Mouse (Mus musculus): ENCODE measurements around the gene Avil. TPM values are rescaled to one million over a fixed set of nuclear protein-coding genes. Genes with fewer than 3 reads are reported as not detected.

Gene Avil
- polyA plus RNA-seq, 1 experiment from 2014 or later: 0.55 TPM

GRCm38 (mm10) chr10:126972051-126972725 is 28.3 kb upstream of the Avil start:
- 12% methylated on average over 13 of the region's 13 CpGs for WGBS
- ATAC-seq (replicated peaks; ENCODE audit: insufficient number of reproducible peaks, insufficient read depth, low FRiP score, low read depth): peak; percentile 90
- H3K9ac ChIP-seq: peak overlapping the region; percentile 43
- peaks cover 37% of the 10 kb centered on the region for H3K4me1 ChIP-seq (replicated peaks)
- no peaks in the 10 kb centered on the region for H3K36me3 ChIP-seq
- no peaks in the 10 kb centered on the region for H3K27me3 ChIP-seq
- no peak overlapping the region for H3K4me3 ChIP-seq
- no peaks in the 10 kb centered on the region for H3K9me3 ChIP-seq (replicated peaks)
- peak overlapping the region; percentile 86 for H3K27ac ChIP-seq
- peak overlapping the region; percentile 42 for H3K4me2 ChIP-seq

- Histone ChIP-seq H3K9me3 (replicated peaks) (no peaks in the 10 kb centered on the region), H3K27me3 (no peaks in the 10 kb centered on the region), H3K4me2 (no peak overlapping the region), H3K4me1 (replicated peaks) (peaks cover 43% of the 10 kb centered on the region), H3K27ac (peak overlapping the region; percentile 86), H3K9ac (peak overlapping the region; percentile 43; the same call in 1 of the 2 replicates), H3K36me3 (no peaks in the 10 kb centered on the region), H3K4me3 (no peak overlapping the region)
- ATAC-seq (replicated peaks; ENCODE audit: insufficient number of reproducible peaks, insufficient read depth, low FRiP score, low read depth): no peak
- WGBS: 29% methylated on average over 7 of the region's 7 CpGs
These were observed 27.5 kb upstream of the Avil start for GRCm38 (mm10) chr10:126972988-126973387.

- no peak overlapping the region for H3K9ac ChIP-seq
- no peak overlapping the region for H3K4me3 ChIP-seq
- no peak overlapping the region for H3K27ac ChIP-seq
- WGBS: 78% methylated on average over 6 of the region's 6 CpGs
- no peaks in the 10 kb centered on the region for H3K27me3 ChIP-seq
- ATAC-seq (replicated peaks; ENCODE audit: insufficient number of reproducible peaks, insufficient read depth, low FRiP score, low read depth): no peak
- H3K36me3 ChIP-seq: no peaks in the 10 kb centered on the region
- H3K4me1 ChIP-seq (replicated peaks): peaks cover 48% of the 10 kb centered on the region
- H3K9me3 ChIP-seq (replicated peaks): no peaks in the 10 kb centered on the region
- no peak overlapping the region for H3K4me2 ChIP-seq
These were observed 24.8 kb upstream of the Avil start for GRCm38 (mm10) chr10:126975706-126976105.

- no peaks in the 10 kb centered on the region for H3K27me3 ChIP-seq
- H3K27ac ChIP-seq: no peak overlapping the region
- no peak for ATAC-seq (replicated peaks; ENCODE audit: insufficient number of reproducible peaks, insufficient read depth, low FRiP score, low read depth)
- no peak overlapping the region for H3K4me2 ChIP-seq
- H3K4me3 ChIP-seq: no peak overlapping the region
- H3K9me3 ChIP-seq (replicated peaks): no peaks in the 10 kb centered on the region
- H3K36me3 ChIP-seq: no peaks in the 10 kb centered on the region
- H3K4me1 ChIP-seq (replicated peaks): peaks cover 48% of the 10 kb centered on the region
- no peak overlapping the region for H3K9ac ChIP-seq
- 58% methylated on average over 4 of the region's 4 CpGs for WGBS
These were observed 23.4 kb upstream of the Avil start for GRCm38 (mm10) chr10:126977076-126977475.

DNA sequence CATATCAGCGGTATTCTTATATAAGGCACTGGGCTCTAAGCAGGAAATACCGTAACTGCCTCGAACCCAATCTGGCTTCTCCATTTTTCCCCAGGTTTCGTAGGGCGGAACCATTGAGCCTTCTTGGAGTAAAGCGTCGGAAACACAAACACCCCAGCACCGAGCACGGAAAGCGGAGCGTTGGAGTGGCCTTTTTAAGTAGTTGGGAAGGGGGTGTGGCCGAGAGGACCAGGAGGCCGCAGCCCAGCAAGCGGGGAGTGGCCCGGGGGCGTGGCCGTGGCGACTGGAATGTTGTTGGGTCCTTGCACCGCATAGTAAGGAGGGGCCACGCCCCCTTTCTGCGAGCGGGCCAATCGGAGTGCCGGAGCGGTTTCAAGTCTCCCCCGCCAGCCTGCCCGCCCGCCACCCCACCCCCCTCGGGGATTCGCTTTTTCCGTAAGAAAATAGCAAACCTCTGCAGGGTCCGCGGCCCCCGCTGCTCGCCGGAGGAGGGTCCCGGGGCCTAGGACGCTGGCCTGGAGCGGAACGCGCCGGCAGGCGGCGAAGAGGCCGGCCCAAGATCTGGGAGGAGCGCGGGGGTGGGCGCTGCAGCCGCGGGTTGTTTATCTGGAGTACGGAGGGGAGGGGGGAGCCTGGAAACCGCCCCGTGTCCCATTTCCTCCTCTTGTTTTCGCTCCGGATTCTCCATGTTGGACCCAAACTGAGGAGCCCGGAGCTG is 22.1 kb upstream of the Avil start, which contains the start of gene Ctdsp2:
Ctdsp2 (plus strand) TSS at position 441 of the 718 bp plus-strand sequence.
- 0% methylated on average over 56 of the region's 56 CpGs for WGBS
- H3K4me1 ChIP-seq (replicated peaks): peaks cover 49% of the 10 kb centered on the region
- H3K9me3 ChIP-seq (replicated peaks): no peaks in the 10 kb centered on the region

GRCm38 (mm10) chr10:126979121-126979635 is 21.3 kb upstream of the Avil start:
- Histone ChIP-seq H3K9ac (peak overlapping the region; percentile 99), H3K9me3 (replicated peaks) (no peaks in the 10 kb centered on the region), H3K27me3 (no peaks in the 10 kb centered on the region), H3K4me1 (replicated peaks) (peaks cover 57% of the 10 kb centered on the region), H3K36me3 (no peaks in the 10 kb centered on the region), H3K4me3 (peak overlapping the region; percentile 90), H3K27ac (peak overlapping the region; percentile 99), H3K4me2 (peak overlapping the region; percentile 93)
- under 1% methylated on average over 42 of the region's 62 CpGs for WGBS
- peak; percentile 7 for ATAC-seq (replicated peaks; ENCODE audit: insufficient number of reproducible peaks, insufficient read depth, low FRiP score, low read depth)

More for the DNA sequence above, 22.1 kb upstream of the Avil start, which contains the start of gene Ctdsp2:
- ATAC-seq (replicated peaks; ENCODE audit: insufficient number of reproducible peaks, insufficient read depth, low FRiP score, low read depth): peak; percentile 92
- Histone ChIP-seq H3K9ac (peak within 1 kb of the TSS; percentile 99), H3K27me3 (no peaks in the 10 kb centered on the region), H3K36me3 (no peaks in the 10 kb centered on the region), H3K4me2 (peak within 1 kb of the TSS; percentile 93), H3K4me3 (peak within 1 kb of the TSS; percentile 90), H3K27ac (peak within 1 kb of the TSS; percentile 99)

GRCm38 (mm10) chr10:126979636-126980151 is 20.8 kb upstream of the Avil start:
- Histone ChIP-seq H3K36me3 (no peaks in the 10 kb centered on the region), H3K9ac (peak overlapping the region; percentile 99), H3K9me3 (replicated peaks) (no peaks in the 10 kb centered on the region), H3K4me2 (peak overlapping the region; percentile 93), H3K4me1 (replicated peaks) (peaks cover 62% of the 10 kb centered on the region), H3K4me3 (peak overlapping the region; percentile 90), H3K27ac (peak overlapping the region; percentile 99), H3K27me3 (no peaks in the 10 kb centered on the region)
- no peak for ATAC-seq (replicated peaks; ENCODE audit: insufficient number of reproducible peaks, insufficient read depth, low FRiP score, low read depth)
- under 1% methylated on average over 46 of the region's 57 CpGs for WGBS

- Histone ChIP-seq H3K9ac (peak overlapping the region; percentile 99), H3K27ac (peak overlapping the region; percentile 99), H3K27me3 (no peaks in the 10 kb centered on the region), H3K36me3 (no peaks in the 10 kb centered on the region), H3K4me2 (peak overlapping the region; percentile 93), H3K4me1 (replicated peaks) (peaks cover 67% of the 10 kb centered on the region), H3K4me3 (peak overlapping the region; percentile 90), H3K9me3 (replicated peaks) (no peaks in the 10 kb centered on the region)
- WGBS: 3% methylated on average over 16 of the region's 16 CpGs
- no peak for ATAC-seq (replicated peaks; ENCODE audit: insufficient number of reproducible peaks, insufficient read depth, low FRiP score, low read depth)
These were observed 20.1 kb upstream of the Avil start for GRCm38 (mm10) chr10:126980221-126980932.

DNA sequence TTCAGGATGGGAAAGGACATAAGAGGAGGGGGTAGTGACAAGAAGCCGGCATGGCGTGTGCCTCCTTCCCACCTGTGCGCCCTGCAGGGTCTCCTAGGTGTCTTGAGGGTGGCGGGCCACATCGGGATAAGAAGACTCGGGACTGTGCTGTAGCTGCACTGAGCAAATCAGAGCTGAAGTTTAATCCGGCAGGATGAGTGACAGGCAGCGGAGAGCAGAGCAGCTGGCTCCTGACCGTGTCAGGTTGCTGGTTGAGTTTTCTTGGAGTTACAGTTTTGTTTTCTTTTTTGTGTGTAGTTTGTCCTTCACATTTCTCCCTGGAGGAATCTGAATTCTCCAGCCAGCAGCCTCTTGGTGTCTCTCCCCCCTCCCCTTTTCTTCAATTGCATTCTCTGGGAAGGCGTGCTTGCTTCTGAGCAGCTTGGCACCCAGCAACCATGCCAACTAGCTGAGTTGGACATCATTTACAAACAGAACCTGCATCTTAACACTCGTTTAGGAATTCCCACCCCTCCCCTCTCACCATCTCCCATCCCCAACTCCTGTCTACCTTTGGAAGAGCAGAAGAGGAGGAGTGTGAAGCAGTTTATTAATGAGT is 19.5 kb upstream of the Avil start:
- Histone ChIP-seq H3K4me3 (peak overlapping the region; percentile 90), H3K4me1 (replicated peaks) (peaks cover 70% of the 10 kb centered on the region), H3K27me3 (no peaks in the 10 kb centered on the region), H3K27ac (peak overlapping the region; percentile 99), H3K4me2 (peak overlapping the region; percentile 93), H3K36me3 (no peaks in the 10 kb centered on the region), H3K9me3 (replicated peaks) (no peaks in the 10 kb centered on the region), H3K9ac (peak overlapping the region; percentile 99)
- no peak for ATAC-seq (replicated peaks; ENCODE audit: insufficient number of reproducible peaks, insufficient read depth, low FRiP score, low read depth)
- 14% methylated on average over 11 of the region's 11 CpGs for WGBS

DNA sequence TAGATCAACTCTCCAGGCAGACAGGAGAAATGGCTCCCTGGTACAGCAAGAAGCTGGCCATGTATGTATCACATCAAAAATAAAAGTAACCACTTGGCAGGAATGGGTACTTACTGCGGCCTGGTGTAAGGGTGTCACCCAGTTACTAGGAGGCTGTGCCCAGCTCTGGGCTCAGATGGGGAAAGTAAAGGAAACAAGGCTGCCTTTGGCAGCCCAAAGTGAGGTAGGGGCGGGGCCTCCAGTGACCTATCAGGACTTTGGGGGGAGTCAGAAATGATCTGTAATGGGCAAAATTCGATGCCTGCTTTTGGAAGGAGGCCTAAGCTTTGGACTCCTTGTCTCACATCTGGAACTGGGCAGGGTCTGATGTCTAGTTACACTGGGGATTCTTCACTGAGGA is 18.8 kb upstream of the Avil start:
- 54% methylated on average over 3 of the region's 3 CpGs for WGBS
- no peaks in the 10 kb centered on the region for H3K36me3 ChIP-seq
- H3K4me1 ChIP-seq (replicated peaks): peaks cover 76% of the 10 kb centered on the region
- no peaks in the 10 kb centered on the region for H3K9me3 ChIP-seq (replicated peaks)
- no peak for ATAC-seq (replicated peaks; ENCODE audit: insufficient number of reproducible peaks, insufficient read depth, low FRiP score, low read depth)
- H3K9ac ChIP-seq: peak overlapping the region; percentile 67
- peak overlapping the region; percentile 91 for H3K27ac ChIP-seq
- no peaks in the 10 kb centered on the region for H3K27me3 ChIP-seq
- peak overlapping the region; percentile 93 for H3K4me2 ChIP-seq
- H3K4me3 ChIP-seq: peak overlapping the region; percentile 90
